Mouse (Mus musculus) testis, adult 2 months (tissue): Measurements from ENCODE around the gene Cd300lf.

Experiments used
- CTCF ChIP-seq: fragments of 200-500 bp; IDR thresholded peaks from 2 replicates; pipeline ENCODE4 v1.5.1; 2012; ENCODE audit warnings: low read depth, mild to moderate bottlenecking, inconsistent platforms, low read length, moderate library complexity; ENCODE audit not compliant: control insufficient read depth, insufficient read depth, insufficient replicate concordance
- POLR2A ChIP-seq: fragments of 200-500 bp; IDR thresholded peaks from 2 replicates; pipeline ENCODE4 v1.6.1; 2012; ENCODE audit warnings: low read depth, mild to moderate bottlenecking, inconsistent platforms, low read length, moderate library complexity; ENCODE audit not compliant: control insufficient read depth

- peak; percentile 93 for TF ChIP-seq CTCF
- no peak for TF ChIP-seq POLR2A
These were observed 27.2 kb upstream of the Cd300lf start for GRCm38 (mm10) chr11:115160883-115161577.
